In genomic region chr16:22162512-22163455, GRCm38 (mm10) we compare ENCODE assay signal across 8 mouse cellular contexts. TPM values are rescaled to one million over a fixed set of nuclear protein-coding genes. Genes with fewer than 3 reads are reported as not detected.
DNase-seq lines count a peak whose midpoint lies in the region; ATAC-seq and TF ChIP-seq lines count a peak whose summit lies in the region.

Gene Igf2bp2, minus strand, starts transcription at chr16:22163299.

- DNase-seq in 3T3-L1 (ENCODE audit: low read depth, low spot score): peak; percentile 64
- peak; percentile 74 for DNase-seq in adipocyte (ENCODE audit: low spot score)
- peak; percentile 58 for DNase-seq in heart, postnatal 0 days (ENCODE audit: low spot score)
- peak; percentile 81 for DNase-seq in kidney, postnatal 14 days
- DNase-seq in lung, postnatal 4 days: peak; percentile 59 to 86
- DNase-seq in MN1 (ENCODE audit: low spot score): no peak

- H3K9ac ChIP-seq in forebrain, embryonic 12.5 days: peak within 1 kb of the TSS; percentile 97
- peak within 1 kb of the TSS; percentile 91 for H3K9ac ChIP-seq in heart, postnatal 0 days (replicated peaks; ENCODE audit: low read depth, low read length)

- peak; percentile 82 for ATAC-seq in forebrain, embryonic 12.5 days (ENCODE audit: low FRiP score)
- peak; percentile 85 for ATAC-seq in heart, postnatal 0 days (ENCODE audit: insufficient read depth, low read depth)

- peak within 1 kb of the TSS; percentile 85 for H3K4me2 ChIP-seq in forebrain, embryonic 12.5 days
- H3K4me2 ChIP-seq in heart, postnatal 0 days (ENCODE audit: low read depth, low read length): peak within 1 kb of the TSS; percentile 97

- peaks cover 34% of the 10 kb centered on the region for H3K4me1 ChIP-seq in forebrain, embryonic 12.5 days
- H3K4me1 ChIP-seq in heart, postnatal 0 days (ENCODE audit: control insufficient read depth, insufficient read depth): peaks cover 6% of the 10 kb centered on the region; the same call in 1 of the 2 replicates
- peaks cover 4% of the 10 kb centered on the region for H3K4me1 ChIP-seq in small intestine, adult 2 months (ENCODE audit: control insufficient read depth, insufficient read depth, insufficient read length, low read length)

- WGBS in forebrain, embryonic 12.5 days: 0% methylated on average over 95 of the region's 131 CpGs
- under 1% methylated on average over 110 of the region's 131 CpGs for WGBS in heart, postnatal 0 days
- WGBS in small intestine, adult 2 months: under 1% methylated on average over 128 of the region's 131 CpGs

- H3K27me3 ChIP-seq in forebrain, embryonic 12.5 days: no peaks in the 10 kb centered on the region
- no peaks in the 10 kb centered on the region for H3K27me3 ChIP-seq in heart, postnatal 0 days (ENCODE audit: control insufficient read depth, insufficient read depth, low read length)
- H3K27me3 ChIP-seq in small intestine, adult 2 months (ENCODE audit: control insufficient read depth, insufficient read depth, low read length): no peaks in the 10 kb centered on the region; the same call in 1 of the 2 replicates

- H3K4me3 ChIP-seq in forebrain, embryonic 12.5 days (replicated peaks): peak within 1 kb of the TSS; percentile 97
- peak within 1 kb of the TSS; percentile 90 for H3K4me3 ChIP-seq in heart, postnatal 0 days (ENCODE audit: low read depth, low read length)
- peak within 1 kb of the TSS; percentile 94 for H3K4me3 ChIP-seq in small intestine, adult 2 months (ENCODE audit: low read depth, low read length)

- TF ChIP-seq POLR2A in small intestine, adult 2 months (IDR thresholded peaks at IDR 0.05; ENCODE audit: low read depth, low read length): peak; percentile 65

- peak within 1 kb of the TSS; percentile 94 for H3K27ac ChIP-seq in forebrain, embryonic 12.5 days
- H3K27ac ChIP-seq in heart, postnatal 0 days (ENCODE audit: low read depth): peak within 1 kb of the TSS; percentile 89
- peak within 1 kb of the TSS; percentile 78 for H3K27ac ChIP-seq in small intestine, adult 2 months (ENCODE audit: insufficient read depth, low read depth, low read length)

- no peak for TF ChIP-seq CTCF in heart, postnatal 0 days (IDR thresholded peaks at IDR 0.05; ENCODE audit: low read depth)
- TF ChIP-seq CTCF in small intestine, adult 2 months (IDR thresholded peaks at IDR 0.05; ENCODE audit: extremely low read depth, insufficient read length, insufficient replicate concordance, low read depth, low read length): no peak

- TF ChIP-seq EP300 in heart, postnatal 0 days (IDR thresholded peaks at IDR 0.05; ENCODE audit: low read depth): no peak

- no peaks in the 10 kb centered on the region for H3K36me3 ChIP-seq in forebrain, embryonic 12.5 days (replicated peaks)
- no peaks in the 10 kb centered on the region for H3K36me3 ChIP-seq in heart, postnatal 0 days (replicated peaks; ENCODE audit: control insufficient read depth, insufficient read depth, low read length)
- no peaks in the 10 kb centered on the region for H3K36me3 ChIP-seq in small intestine, adult 2 months (ENCODE audit: control insufficient read depth, insufficient read depth, low read length)

- no peaks in the 10 kb centered on the region for H3K9me3 ChIP-seq in forebrain, embryonic 12.5 days
- H3K9me3 ChIP-seq in heart, postnatal 0 days (replicated peaks; ENCODE audit: control insufficient read depth, low read length): no peaks in the 10 kb centered on the region

RNA-seq across cellular contexts. Expression of gene Igf2bp2, which starts in this region (rescaled TPM):
- 102 and 106 TPM in 2 replicates for polyA plus RNA-seq in forebrain, embryonic 12.5 days (2016; fragmentation: Nextera tagmentation; extraction: Ambion mirVana)
- total RNA-seq in heart, postnatal 0 days (2014; rRNA removed; ENCODE audit: low replicate concordance): 26.3 and 48.1 TPM in 2 replicates
- polyA plus RNA-seq in heart, postnatal 0 days (2015; fragmentation: Nextera tagmentation; extraction: Ambion mirVana): 12.9 and 14.1 TPM in 2 replicates
- 4.3 and 8.0 TPM in 2 replicates for polyA plus RNA-seq in small intestine, adult 2 months (2012; rRNA removed)
